Mouse (Mus musculus): ENCODE measurements around the gene Gm17359.

Gm17359 gene

GRCm38 (mm10) chr3:79336044-79336766 lies at the start of gene Gm17359:
Gm17359 (plus strand) TSS chr3:79336661.
- no peak for DNase-seq (ENCODE audit: low spot score)

GRCm38 (mm10) chr3:79287108-79287576 lies 49.3 kb upstream of the Gm17359 start:
- peak; percentile 73 for DNase-seq (ENCODE audit: low spot score)

GRCm38 (mm10) chr3:79287699-79288458 lies 48.6 kb upstream of the Gm17359 start:
- DNase-seq (ENCODE audit: low spot score): no peak

- DNase-seq (ENCODE audit: low spot score): no peak
Measured at GRCm38 (mm10) chr3:79289050-79289449, 47.4 kb upstream of the Gm17359 start.

DNA sequence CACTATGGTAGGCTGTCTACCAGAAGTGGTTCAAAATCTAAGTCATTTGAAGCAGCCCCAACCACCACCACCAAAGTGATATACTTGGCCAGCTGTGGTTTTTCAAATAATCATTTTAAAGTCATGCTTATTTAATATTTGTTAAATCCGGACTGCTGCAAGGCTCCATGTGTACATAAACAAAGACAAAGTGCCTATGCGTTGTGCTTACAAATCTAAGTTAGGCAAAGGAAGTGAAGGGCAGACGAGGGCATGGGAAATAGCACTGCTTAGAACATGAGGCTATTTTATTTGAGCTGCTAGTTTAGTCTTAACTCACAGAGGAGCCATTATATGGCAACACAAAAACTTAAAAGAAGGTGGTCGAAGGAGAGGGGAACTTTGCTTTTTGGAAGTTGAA lies 43.4 kb upstream of the Gm17359 start:
- no peak for DNase-seq (ENCODE audit: low spot score)

GRCm38 (mm10) chr3:79294701-79295100 lies 41.8 kb upstream of the Gm17359 start:
- DNase-seq (ENCODE audit: low spot score): no peak

GRCm38 (mm10) chr3:79296049-79296448 lies 40.4 kb upstream of the Gm17359 start:
- no peak for DNase-seq (ENCODE audit: low spot score)

GRCm38 (mm10) chr3:79296586-79296985 lies 39.9 kb upstream of the Gm17359 start:
- no peak for DNase-seq (ENCODE audit: low spot score)

GRCm38 (mm10) chr3:79297281-79297680 lies 39.2 kb upstream of the Gm17359 start:
- no peak for DNase-seq (ENCODE audit: low spot score)

DNA sequence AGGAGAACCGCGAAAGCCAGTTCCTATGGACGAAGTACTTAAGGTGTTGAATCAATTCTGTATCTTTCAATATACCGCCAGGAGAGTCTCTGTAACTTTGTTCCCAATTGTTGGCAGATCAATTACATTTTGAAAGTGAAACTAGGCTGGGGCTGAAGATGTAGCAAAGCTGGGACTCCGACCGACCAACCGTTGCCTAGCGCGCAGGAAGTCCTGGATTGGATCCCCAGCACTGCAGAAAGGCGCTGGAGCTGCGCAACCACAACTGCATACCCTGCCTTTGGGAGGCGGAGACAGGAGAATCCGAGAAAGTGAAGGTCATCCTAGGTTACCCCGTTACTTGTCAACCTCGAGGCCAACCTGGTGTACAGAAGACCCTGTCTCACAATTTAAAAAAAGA lies 37.1 kb upstream of the Gm17359 start:
- DNase-seq (ENCODE audit: low spot score): no peak

DNA sequence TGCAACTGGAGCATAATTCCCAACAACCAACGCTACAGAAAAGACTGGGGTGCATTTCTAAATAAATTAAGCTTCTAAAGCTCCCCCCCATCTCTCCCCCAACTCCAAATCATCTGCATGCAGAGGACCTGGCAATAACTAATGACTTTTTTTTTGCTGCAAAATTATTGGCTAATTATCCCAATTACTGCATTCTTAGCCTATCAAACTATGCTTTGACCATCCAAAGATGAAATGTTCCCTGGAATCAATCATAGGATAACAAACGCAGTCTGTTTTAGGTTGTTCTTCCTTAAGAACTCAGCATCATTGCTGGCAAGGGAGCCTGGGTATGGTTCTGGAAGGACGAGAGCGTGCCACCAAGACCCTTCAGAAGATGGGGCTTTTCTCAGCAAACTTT lies 27.9 kb upstream of the Gm17359 start:
- DNase-seq (ENCODE audit: low spot score): no peak

DNA sequence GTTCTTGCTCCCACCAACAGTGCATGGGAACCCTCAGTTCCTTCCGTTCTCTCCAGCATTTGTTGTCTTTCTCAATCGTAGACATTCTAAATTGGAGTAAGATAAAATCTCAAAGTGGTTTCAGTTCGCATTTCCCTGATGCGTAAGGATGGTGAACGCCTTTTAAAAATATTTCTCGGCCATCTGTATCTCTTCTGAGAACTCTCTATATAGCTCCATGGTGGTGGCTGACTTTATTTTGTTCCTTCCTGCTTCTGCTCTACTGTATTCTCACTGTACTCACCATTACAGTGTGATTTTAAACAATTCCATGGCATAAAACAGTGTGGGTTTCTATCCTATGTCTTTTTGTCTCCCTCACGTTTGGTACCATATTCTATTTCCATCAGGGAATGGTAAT lies 26.3 kb upstream of the Gm17359 start:
- no peak for DNase-seq (ENCODE audit: low spot score)

DNA sequence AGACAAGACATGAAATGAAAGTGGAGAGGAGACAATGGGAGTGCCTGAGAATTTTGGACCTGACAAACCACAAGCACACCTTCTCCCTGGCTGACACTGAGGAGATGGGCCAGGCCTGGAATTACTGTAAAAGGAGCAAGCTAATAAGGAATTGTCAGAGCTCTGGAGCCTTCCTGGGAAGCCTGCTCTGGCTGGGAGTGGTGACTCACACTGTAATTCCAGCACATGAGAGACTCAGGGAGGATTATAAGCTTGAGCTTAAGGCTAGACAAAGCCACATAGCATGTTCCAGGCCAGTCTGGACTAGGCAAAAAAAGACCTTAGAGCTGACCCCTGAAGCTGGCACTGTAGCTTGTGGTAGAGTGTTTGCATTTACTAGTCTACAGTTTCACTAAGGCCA lies 24.6 kb upstream of the Gm17359 start:
- DNase-seq (ENCODE audit: low spot score): no peak

DNA sequence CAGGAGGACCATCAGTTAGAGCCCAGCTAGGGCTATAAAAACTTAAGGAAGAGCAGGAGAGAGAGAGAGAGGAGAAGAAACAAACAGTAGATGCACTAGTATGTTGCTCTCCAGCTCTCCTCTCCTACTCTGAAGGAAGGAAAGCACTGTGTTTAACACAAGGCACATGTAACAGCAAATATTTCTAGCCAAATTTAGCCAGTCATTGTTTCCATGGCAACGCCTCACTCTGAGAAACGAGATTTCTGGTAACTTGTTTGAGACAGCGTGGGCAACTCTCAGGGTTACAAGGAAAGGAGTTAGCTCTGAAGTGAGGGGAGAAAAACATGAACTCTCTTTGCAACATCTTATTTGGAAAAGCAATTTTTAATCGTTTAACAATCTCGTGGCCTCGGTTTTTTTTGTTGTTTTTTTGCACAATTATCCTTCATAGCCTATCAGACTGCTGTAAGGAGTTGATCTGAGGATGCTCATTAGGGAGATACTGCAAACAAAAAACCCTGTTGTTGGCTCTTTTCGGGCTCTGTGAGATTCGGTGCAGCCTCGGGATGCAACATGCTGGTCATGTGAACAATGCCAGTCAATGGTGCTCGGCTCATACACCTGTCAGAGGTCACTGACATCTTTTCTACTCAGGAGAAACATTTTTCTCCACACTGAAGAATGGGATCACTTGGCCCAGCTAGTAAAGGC lies 22.3 kb upstream of the Gm17359 start:
- DNase-seq (ENCODE audit: low spot score): peak; percentile 78

- DNase-seq (ENCODE audit: low spot score): no peak
Measured at GRCm38 (mm10) chr3:79324697-79325526, 11.5 kb upstream of the Gm17359 start.

- no peak for DNase-seq (ENCODE audit: low spot score)
Measured at GRCm38 (mm10) chr3:79329691-79330315, 6.7 kb upstream of the Gm17359 start.

- no peak for DNase-seq (ENCODE audit: low spot score)
Measured at GRCm38 (mm10) chr3:79333051-79333450, 3.4 kb upstream of the Gm17359 start.

DNA sequence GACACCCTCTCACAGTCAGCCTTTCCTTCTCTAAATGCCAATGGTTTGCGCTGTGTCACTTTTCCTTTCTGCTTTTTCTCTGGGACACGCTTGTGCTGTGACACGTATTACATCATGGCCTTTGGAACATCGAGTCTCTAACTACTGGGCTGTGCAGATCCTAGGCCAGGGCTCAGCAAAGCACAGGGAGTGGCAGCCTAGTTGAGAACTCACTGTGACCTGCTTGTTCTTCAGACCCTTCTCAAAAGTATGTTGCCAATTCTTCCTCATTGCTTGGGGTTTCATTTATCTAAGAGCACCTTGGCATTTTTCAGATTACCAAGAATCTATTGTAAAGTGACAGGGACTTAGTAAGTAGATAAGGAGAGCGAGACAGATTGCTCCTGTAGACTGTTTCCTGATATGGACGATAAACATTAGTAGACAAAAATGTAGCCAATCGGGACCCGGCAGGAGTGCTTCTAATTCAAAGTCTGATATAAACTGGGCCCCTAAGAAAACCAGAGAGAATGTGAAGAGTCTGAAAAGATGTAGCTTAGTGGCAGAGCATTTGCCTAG lies 2.7 kb upstream of the Gm17359 start:
- DNase-seq (ENCODE audit: low spot score): no peak

DNA sequence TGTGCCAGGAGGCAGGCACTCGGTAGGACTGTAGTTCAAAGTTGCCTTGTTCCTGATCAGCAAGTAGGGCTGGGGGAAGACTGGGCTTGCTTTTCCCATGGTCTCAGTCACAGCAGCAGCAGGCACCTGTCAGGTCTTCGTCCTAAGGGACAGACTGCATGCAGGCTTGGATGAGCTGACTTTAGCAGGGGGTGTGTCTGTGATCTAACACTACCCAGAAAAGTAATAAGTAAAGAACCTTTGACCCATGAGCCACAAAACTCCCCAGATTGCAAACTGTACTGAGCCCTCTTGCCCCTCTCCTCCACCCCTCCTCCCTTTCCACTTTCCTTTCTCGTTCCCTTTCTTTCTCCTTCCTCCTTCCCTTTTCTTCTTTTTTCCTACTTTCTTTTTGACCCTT lies 4.3 kb downstream of the Gm17359 start:
- no peak for DNase-seq (ENCODE audit: low spot score)

DNA sequence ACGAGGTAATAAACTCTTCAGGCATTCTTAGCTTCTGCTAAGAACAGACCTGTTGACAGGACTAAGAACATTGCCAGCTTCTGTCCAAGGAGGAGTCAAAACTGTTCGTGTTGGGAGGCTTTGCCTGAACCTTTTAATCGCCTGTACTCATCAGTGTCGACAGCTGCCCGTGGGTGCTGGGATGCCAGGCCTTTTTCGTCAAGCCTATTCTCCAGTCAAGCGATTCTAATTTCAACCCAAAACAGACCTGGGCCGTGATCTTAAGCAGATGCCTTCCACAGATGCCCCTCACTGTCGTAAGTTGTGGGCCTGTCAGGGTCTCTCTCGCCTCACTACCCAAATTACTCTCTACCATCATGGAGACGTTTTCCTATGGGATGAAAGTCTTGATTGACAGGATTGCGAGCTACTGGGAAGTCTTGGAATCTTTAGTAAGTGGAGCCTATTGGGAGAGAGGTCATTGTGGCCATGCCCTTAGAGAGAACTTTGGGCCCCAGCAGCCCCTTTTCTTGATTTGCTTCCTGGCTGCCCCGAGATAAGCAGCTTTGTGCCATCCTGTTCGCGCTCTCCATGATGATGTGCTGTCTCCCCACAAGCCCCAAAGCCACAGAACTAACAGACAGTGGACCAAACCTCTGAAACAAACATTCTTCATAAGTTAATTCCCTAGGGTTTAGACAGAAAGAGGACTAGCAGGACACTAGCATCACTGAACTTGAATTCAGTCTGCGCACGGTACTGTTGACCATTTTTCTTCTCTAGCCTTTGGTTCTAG lies 6.7 kb downstream of the Gm17359 start:
- no peak for DNase-seq (ENCODE audit: low spot score)
